Mouse (Mus musculus) mature B cell (primary cell): ENCODE measurements at regions not wholly inside any gene's neighbourhood (a gene's known extent, or its start where the extent isn't known, plus 50 kb on each side); places are given as distances from the start of the nearest gene placed in this dataset.

Experiments used
- in situ Hi-C: fragments of 300-500 bp; cut with MboI; formaldehyde crosslinking; loops from 2 replicates; pipeline ENCODE4 v1.14.3; 2019

DNA sequence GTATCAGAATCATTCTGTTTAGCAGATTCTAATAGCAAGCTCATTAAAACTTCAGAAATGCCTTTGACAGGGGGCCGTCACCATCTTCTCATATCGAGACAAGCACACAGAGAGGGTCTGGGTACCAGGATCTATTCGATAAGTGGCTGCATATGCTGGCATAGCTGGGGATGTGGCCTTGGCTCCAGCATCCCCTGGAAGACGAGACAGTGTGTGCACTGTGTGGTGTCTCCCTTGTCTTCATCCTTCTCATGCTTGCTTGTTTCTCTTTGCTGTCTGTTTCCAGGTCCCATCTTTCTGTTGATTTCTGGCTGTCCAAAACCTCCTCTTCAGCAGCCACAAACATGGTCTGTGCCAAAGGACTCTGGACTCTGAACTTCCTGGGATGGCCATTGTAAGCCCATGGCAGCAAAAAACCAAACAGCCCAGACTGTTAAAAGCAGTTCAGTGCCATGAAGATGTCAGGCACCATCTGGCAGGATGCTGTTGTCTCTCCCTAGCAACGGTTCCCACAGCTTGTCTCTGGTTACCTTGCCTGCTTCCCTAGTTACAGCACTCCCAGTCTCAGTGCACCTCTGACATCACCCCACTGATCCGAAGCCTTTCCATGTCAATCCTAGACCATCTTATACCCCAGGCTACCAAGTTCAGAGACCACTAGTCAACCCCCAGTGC lies 56.5 kb downstream of the Kctd12 start:
- in situ Hi-C loops = no loop called here

DNA sequence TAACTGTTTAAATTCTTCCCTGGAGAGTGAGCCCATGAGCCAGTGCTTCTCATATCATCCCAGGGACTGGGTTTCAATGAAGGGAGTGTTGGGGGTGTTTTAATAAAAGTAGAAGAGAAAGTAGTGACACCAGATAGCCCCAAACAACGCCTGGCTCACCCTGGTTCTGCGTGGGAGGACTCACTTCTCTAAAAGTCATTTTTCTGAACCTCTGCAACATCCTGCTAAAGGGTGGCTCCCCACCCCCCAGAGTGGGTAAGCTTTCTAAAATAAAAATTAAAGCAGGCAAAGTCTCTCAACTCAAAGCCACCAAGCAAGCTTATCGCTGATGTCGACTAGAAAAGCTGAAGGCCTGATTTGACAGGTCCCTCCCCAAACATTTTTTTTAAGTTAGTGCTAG lies 57.8 kb downstream of the Kctd12 start:
- in situ Hi-C loops = no loop called here

DNA sequence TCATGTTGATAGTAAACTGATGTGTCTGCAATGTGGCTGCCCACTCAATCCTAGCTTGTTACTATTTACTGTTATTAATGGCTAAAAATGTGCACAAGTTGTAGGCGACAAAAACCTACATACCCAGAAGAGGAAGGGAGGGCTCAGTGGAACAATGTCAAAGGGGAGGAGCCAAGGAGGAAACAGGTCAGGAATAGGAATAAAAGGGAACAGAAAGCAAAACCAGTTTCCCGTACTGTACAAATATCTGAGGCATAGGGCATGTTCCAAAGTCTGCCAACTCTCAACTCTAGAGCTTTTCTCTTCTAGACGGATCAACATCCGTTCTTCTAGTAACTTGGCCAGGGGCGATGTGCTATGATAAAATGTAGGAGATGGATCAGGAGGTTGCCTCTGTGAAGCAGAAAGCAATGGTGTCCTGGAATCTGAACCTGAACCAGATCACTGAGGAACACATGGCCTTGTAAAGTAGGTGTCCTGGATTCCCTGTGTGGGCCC lies 59.9 kb downstream of the Kctd12 start:
- in situ Hi-C loops = no loop called here

DNA sequence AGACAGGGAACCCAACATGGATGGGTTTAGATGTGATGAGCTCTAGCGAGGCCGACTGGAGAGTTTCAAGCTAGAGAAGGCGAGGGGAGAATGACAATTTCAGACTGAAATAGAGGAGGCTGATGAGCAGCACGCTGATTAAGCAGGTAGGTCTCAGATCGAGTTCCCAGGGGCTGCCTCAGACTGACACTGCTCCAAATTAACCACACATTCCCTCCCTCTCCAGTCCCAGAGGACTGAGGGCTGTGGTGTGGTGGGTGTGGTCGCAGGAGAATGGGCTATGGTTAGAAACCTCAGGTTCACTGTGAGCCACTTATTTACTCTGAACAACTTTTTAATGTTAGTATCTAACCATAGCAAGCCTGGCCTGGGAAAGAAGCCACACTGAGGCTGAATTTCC lies 62.0 kb downstream of the Kctd12 start:
- in situ Hi-C loops = no loop called here

DNA sequence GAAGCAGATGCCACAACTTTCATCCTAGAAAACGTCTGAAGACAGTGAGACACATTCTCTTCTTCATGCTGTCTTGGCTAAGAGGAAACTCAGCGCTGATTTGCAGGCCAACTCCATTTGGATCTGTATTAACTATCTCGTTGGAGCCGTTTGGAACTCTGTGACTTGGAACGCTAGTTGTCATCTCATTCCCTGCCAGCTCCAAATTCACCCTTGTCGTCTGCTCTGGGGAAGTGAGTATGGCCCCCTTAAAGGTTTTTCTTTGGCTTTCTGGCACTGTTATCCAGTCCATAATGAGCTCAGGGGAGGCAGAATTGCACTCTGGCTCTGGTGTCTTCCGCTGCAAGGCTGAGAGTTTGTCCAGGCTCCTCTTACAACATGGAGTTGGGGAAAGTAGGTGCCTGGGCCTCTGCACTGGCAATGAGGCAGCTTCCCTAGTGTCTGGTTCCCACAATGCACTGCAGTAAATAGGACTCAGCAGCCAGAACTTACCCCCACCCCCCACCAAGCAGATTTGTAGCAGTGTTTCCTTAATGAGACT lies 63.1 kb downstream of the Kctd12 start:
- in situ Hi-C loops = no loop called here

DNA sequence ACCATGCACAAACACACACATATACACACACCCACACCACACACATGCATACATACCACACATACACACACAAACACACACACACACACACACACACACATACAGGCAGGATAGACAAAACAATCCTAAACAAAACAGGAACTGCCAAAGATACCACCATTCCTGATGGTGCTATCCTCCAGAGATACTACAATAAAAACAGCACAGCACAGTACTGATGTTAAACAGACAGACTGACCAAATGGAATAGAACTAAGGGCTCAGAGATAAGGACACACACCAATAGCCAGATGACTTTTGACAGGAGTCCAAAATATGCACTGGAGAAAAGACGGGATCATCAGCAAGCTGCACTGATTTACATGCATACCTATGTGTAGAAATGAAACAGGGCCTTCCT lies 64.5 kb downstream of the Kctd12 start:
- in situ Hi-C loops = no loop called here

DNA sequence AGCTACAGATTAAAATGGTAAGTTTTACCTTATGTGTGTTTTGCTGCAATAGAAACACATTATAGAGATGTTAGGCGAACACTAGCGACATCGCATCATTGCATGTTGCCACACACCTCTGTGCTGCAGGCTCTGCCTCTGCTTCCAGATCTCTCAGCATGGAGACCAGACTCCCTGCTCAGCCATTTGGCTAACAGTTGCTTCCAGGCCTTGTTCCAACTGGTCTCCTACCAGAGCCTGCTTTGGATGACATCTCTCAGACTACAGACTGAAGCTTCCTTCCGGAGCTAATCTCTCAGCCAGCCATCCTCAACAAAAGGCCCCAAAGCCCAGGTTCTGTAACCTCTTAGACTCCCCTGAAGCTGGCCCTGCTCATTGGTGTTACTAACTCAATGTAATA lies 66.5 kb downstream of the Kctd12 start:
- in situ Hi-C loops = no loop called here

DNA sequence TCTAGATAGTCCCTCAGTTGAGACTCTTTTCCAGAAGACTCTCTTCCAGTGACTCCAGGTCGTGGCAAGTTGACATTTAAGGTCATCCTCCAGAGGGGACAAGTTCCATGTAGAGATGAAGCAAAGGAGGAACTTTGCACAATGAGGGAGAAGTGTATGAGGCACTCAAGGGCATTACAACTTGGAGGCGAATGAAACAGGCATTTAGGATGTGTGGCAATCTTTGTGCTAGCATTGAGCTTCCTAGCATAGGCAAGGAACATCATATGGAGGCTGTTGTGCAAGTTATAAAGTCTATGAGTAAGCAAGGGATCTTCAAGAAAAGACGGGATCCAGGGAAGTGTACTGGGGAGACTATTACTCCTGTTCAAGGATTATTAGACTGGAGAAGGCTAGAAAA lies 70.9 kb downstream of the Kctd12 start:
- in situ Hi-C loops = no loop called here

DNA sequence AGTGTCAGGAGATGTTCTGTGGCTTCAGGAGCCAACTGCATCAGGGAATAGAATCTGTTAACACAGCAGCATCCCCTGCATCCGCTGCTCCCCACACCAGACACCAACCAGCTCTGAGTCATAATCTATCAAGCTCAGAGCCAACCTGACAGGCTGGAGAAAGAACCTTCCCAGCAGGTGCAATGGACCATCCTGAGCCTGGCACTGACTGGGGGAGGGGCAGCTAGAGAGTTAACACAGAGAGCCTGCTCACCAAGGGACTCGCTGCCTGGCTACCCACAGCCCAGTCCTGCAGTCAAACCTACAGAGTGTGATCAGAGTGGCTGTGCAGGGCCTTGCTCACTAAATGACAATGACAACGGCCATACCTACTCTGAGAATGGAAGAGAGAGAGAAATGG lies 73.4 kb downstream of the Kctd12 start:
- in situ Hi-C loops = no loop called here

DNA sequence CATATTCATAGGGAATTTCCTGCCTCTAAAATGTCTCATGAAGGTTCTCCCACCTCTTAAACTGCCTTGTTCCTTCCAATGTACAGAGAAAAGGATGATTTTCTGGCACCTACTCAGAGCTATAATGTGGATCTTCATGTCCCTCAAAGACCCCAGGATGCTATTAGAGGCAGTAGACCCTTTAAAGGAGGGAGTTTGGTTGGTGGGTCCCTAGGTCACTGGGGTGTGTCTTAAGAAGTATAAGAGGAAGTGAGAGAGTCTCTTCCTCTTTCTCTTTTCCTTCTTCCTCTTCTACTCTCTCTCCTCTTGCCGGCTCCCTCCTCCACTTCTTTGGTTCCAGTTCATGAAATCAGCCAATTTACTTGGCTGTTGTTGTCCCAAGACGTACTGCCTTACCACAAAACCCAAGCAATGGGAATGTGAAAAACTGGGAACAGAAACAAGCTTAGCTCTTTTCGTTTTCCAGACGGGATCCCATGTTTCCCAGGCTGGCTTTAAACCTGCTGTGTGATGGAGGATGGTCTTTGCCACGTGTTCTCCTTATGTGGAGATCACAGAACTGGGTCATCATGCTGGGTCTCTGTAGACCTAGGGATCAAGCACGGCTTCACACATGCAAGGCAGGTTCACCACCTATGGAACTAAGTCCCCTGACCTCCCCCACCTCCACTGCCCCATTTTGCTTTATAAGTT lies 74.9 kb downstream of the Kctd12 start:
- in situ Hi-C loops = no loop called here

DNA sequence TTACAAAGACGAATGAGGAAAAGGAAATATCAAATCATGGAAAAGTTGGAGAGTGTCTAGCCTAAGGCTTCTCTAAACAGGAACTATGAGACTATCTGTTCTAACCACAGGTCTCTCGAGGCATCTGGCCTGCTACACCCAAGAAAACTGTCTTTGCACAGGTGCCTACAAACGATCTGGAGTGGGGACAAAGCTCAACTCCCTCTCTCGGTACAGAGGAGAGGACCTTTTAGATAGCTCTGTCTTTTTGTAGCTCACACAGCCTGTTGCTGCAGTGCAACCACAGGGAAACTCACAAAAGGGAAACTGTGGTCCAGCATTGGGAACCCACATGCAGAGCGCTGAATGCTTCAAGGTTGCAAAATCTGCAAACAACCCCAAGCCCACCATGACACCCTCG lies 75.6 kb downstream of the Kctd12 start:
- in situ Hi-C loops = no loop called here

DNA sequence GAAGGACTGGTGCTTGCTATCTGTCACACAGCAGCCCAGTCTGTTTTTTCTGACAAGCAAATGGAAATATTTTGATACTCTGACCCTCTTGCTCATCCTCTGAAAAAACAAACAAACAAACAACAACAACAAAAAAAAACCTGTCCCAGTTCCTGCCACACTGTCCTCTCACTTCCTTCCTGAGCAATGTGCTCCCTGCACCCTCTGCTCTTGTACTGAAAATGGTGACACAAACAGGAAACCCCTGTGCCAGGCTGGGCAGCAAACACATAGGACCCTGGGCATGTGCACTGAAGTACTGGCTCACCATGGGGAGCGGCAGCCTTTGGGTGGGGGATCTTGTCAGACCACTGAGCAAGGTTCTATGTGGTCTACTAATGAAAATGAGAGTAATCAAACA lies 76.2 kb downstream of the Kctd12 start:
- in situ Hi-C loops = no loop called here

DNA sequence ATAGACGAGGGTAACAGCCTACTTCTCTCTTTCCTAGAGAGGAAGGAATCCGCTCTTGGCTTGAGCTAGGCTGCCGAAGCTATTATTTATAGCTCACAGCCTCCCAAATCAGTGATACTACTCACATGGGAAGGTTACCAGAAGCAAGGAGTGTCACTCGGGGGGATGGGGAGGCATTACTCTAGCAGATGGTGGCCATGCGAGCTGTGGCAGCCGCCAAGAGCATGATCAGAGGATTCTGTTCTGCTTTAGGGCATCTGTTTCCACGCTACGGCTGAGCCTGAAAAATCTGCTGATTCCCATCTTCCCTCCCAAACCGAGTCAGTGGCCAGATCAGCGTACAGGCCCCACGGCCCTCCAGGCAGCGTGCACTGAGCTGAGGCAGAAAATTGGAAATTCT lies 79.5 kb downstream of the Kctd12 start:
- in situ Hi-C loops = no loop called here

DNA sequence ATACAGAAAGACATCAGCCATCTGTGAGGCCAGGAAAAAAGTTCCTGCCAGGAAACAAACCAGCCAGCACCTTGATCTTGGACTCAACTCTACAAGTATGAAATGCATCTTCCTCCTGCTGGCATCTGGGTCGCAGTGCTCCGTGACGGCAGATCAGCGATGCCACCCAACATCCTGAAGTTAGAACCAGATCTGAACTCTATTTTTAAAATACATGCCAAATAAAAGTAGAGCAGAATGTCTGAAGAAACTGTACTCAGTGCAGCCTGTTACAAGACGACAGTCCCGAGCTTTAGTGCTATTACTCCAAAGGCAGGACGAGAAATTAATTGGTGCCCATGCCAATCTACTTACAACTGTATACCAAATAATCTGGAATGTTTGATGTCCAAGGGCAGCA lies 80.2 kb downstream of the Kctd12 start:
- in situ Hi-C loops = no loop called here

DNA sequence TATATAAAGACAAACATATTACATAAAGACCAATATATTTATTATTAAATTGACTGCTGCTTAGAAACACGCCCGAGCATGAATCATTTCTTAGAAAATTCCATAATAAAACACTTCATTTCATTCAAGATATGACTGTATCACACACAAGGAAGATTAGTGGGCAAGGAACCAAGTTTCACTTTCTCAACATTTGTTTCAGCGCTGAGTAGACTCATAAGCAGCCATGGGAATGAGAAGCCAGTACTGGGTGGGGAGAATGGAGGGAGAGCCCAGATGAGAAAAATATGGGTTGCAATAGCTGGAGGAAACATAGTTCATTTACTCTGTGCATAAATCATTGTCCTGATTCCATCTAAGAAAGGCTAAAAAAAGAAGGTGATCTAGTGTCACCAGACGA lies 84.0 kb downstream of the Kctd12 start:
- in situ Hi-C loops = no loop called here

DNA sequence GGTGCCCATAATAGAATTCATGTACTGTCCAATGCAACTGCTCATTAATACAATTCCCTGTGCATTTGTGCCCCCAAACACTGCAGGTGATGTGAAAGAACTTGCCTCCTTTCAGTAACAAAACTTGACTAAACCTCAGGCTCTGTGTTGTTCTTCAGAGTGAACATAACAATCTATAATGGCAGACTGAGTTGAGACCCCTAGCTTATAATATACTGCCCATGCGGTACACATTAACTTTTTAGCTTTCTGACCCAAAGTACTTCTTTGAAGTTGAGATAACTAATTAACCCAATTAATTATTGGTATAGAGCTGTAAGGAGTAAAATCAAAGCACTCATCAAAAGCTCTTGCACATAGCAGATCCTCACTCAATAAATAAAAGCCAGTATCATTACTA lies 85.4 kb downstream of the Kctd12 start:
- in situ Hi-C loops = no loop called here

DNA sequence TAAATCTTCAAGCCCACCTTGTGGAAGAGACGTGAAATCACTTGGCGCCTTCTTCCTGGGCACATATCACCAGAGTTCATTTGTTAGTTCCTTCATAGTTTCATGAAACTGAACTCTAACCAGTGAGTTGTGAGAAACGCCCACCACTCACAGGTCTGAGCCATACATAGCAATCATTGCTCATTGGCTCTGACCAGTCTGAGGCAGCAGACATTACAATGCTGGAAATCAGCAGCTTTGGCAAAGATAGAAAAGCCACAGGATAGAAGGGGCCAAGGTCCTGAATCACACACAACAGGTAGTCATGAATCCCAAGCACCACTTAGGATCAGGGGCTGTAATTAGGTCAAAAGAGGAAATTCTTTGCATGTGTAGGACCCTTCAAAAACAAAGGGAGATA lies 85.9 kb downstream of the Kctd12 start:
- in situ Hi-C loops = no loop called here

DNA sequence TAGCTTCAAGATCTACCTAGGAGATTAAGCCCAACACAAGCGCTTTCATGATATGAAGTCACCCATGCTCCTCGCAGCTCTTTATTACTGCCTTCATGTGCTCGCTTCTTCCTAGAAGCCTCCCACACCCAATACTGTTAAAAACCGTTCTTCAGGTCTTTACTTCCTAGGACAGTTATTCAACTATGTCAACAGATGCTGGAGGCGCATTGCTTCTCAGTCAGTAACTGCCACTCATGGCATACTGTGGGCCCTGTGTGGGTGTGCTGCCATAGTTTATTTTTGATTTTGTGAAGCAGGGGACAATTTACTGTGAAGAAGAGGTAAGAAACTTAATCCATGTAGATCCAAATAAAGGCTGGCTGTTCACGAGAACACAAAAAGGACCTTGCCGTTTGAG lies 89.2 kb downstream of the Kctd12 start:
- in situ Hi-C loops = no loop called here

DNA sequence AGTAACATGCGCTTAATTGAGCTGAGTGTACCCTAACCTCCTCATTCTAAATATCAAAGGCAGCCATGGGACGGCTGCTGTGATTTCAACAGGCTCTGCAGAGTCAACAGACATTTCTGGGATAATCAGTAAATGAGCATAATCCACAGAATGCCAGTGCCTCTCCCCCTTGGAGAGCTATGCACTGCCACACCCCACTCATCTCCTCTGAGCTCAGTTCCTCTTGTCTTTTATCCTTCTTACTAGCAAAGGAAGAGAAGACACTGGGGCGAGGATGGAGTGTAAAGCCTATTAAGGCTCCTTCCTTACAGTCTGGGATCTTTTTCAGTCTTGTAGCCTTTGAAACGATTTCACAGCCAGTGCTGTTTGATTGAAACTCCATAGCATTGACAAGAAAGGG lies 90.9 kb downstream of the Kctd12 start:
- in situ Hi-C loops = no loop called here

DNA sequence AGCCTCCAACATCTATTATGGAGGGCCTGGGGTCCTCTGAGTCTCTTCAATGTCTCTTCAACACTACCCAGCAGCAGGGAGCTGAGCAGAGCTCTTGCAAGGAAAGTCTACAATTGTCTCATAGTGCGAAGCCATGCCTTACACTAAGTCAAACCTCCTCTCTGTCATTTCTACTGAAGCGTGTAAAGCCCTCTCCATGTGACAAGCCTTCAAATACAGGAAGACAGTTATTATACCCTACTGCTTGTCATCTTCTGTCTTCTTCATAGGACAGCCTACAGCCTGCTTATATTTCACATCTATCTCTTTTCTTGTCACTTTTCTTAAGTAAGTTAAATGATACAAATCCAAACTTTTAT lies 97.2 kb downstream of the Kctd12 start:
- in situ Hi-C loops = no loop called here

DNA sequence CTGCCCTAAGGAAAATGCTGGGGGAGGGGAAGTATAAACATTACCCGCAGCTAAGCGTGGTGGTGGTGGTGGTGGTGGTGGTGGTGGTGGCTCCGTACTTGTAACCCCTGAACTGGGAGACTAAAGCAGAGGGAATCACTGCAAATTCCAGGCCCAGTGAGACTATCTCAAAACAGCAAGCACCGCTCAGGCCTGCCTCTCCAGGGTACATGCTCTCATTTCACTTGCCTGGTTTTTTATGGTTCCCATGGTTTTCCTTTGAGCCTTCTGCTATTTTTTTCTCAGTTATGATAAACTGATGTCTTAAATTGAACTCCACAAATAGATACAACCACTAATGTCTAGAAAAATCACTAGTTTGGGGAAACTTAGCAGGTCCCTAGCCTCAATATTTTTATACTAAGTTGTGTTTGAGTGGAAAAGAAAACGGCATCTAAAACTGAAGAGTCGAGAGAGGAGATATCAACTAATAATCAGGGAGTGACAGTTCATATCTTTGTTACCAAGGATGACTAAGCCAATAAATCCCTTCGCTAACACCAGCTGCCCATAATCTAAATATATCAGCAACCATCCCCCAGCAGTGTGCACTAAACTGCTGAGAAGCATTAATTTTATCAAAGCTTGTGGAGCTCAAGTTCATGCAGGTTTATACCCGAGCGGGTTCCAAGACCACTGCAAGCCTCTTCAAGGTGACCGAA lies 97.7 kb downstream of the Kctd12 start:
- in situ Hi-C loops = no loop called here

DNA sequence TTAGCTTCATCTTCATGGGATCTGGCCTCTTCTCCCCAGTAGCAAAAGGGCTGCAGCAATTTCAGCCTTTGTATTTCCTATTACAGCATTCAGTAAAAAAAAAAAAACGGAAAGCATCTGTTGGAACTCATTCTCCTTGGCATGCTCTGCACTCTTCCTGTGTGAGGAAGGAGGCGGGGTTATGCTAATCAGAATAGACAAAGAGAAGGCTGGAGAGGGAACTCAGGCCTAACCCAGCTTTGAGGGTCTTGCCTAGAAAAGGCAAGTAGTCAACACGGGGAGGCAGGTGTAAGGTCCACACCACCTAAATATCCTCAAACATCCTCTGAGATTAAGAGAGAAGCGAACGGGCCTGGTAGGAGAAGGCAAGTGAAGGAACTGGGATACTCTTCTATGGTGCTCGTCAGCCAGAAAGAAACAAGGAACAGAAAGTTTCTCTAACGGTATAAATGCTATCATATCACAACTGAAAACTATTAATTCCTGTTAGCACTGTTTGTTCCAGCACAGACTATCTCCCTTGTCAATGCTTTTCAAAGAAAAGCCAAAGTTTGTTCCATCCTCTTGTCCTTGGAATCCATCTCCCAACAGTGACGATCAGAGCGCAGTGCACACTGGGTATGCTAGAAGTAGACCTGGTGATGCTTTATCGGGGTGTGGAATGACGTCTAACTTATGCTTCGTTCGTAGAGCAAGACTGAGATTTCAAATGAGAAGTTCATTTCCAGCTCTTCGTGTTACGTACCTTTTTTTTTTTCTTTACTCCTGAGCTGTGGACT lies 98.9 kb downstream of the Kctd12 start:
- in situ Hi-C loops = no loop called here
